Comparison of ENCODE assay signal across 8 mouse cellular contexts in genomic region chr7:122065656-122066055, GRCm38 (mm10). TPM values are rescaled to one million over a fixed set of nuclear protein-coding genes. Genes with fewer than 3 reads are reported as not detected.
DNase-seq lines count a peak whose midpoint lies in the region; ATAC-seq and TF ChIP-seq lines count a peak whose summit lies in the region.

No protein-coding gene starts in this region.

- no peak overlapping the region for H3K27ac ChIP-seq in liver, adult 2 months (replicated peaks; ENCODE audit: insufficient read depth, low read depth, low read length)
- no peak overlapping the region for H3K27ac ChIP-seq in embryonic facial prominence, embryonic 13.5 days
- H3K27ac ChIP-seq in intestine, embryonic 14.5 days (ENCODE audit: low read depth): no peak overlapping the region
- no peak overlapping the region for H3K27ac ChIP-seq in midbrain, embryonic 15.5 days

- TF ChIP-seq POLR2A in liver, adult 2 months (IDR thresholded peaks at IDR 0.05; ENCODE audit: extremely low read depth, insufficient read depth, low read length): no peak

- no peak for TF ChIP-seq CTCF in liver, adult 2 months (IDR thresholded peaks at IDR 0.05; ENCODE audit: low read depth, low read length)

- peak overlapping the region; percentile 80 for H3K4me2 ChIP-seq in embryonic facial prominence, embryonic 13.5 days
- H3K4me2 ChIP-seq in intestine, embryonic 14.5 days (ENCODE audit: low read length): peak overlapping the region; percentile 53
- H3K4me2 ChIP-seq in midbrain, embryonic 15.5 days: peak overlapping the region; percentile 82; the same call in 1 of the 2 replicates

- peaks cover 12% of the 10 kb centered on the region; the same call in 1 of the 2 replicates for H3K36me3 ChIP-seq in liver, adult 2 months (ENCODE audit: control insufficient read depth, insufficient read depth, low read length)
- peaks cover 31% of the 10 kb centered on the region for H3K36me3 ChIP-seq in embryonic facial prominence, embryonic 13.5 days
- peaks cover 35% of the 10 kb centered on the region for H3K36me3 ChIP-seq in intestine, embryonic 14.5 days (ENCODE audit: control insufficient read depth, insufficient read depth, low read length)
- H3K36me3 ChIP-seq in midbrain, embryonic 15.5 days (replicated peaks): peaks cover 9% of the 10 kb centered on the region; the same call in 1 of the 2 replicates

- 43% methylated on average over 1 of the region's 1 CpGs for WGBS in liver, adult 2 months
- 69% methylated on average over 1 of the region's 1 CpGs for WGBS in embryonic facial prominence, embryonic 13.5 days
- WGBS in intestine, embryonic 14.5 days: 54% methylated on average over 1 of the region's 1 CpGs
- 90% methylated on average over 1 of the region's 1 CpGs for WGBS in midbrain, embryonic 15.5 days

- no peaks in the 10 kb centered on the region for H3K9me3 ChIP-seq in embryonic facial prominence, embryonic 13.5 days
- H3K9me3 ChIP-seq in intestine, embryonic 14.5 days (ENCODE audit: control insufficient read depth, low read length): no peaks in the 10 kb centered on the region
- H3K9me3 ChIP-seq in midbrain, embryonic 15.5 days: no peaks in the 10 kb centered on the region

- no peak overlapping the region for H3K9ac ChIP-seq in liver, adult 2 months (ENCODE audit: low read depth, low read length)
- 0 out of 2 replicates have a peak overlapping the region, but pooled peaks have one; percentile 99 for H3K9ac ChIP-seq in embryonic facial prominence, embryonic 13.5 days
- H3K9ac ChIP-seq in intestine, embryonic 14.5 days (ENCODE audit: low read length): no peak overlapping the region
- H3K9ac ChIP-seq in midbrain, embryonic 15.5 days: no peak overlapping the region

- no peaks in the 10 kb centered on the region for H3K27me3 ChIP-seq in liver, adult 2 months (ENCODE audit: control insufficient read depth, insufficient read depth, low read length)
- no peaks in the 10 kb centered on the region for H3K27me3 ChIP-seq in embryonic facial prominence, embryonic 13.5 days
- no peaks in the 10 kb centered on the region for H3K27me3 ChIP-seq in intestine, embryonic 14.5 days (replicated peaks; ENCODE audit: control insufficient read depth, insufficient read depth, low read length)
- no peaks in the 10 kb centered on the region for H3K27me3 ChIP-seq in midbrain, embryonic 15.5 days (replicated peaks)

- H3K79me2 ChIP-seq in liver, adult 2 months (ENCODE audit: control insufficient read depth, insufficient read depth, low read length): peaks cover 13% of the 10 kb centered on the region; the same call in 1 of the 2 replicates

- peaks cover 12% of the 10 kb centered on the region for H3K4me1 ChIP-seq in liver, adult 2 months (ENCODE audit: control insufficient read depth, insufficient read depth, low read length)
- H3K4me1 ChIP-seq in embryonic facial prominence, embryonic 13.5 days: peaks cover 31% of the 10 kb centered on the region
- H3K4me1 ChIP-seq in intestine, embryonic 14.5 days (replicated peaks; ENCODE audit: control insufficient read depth, insufficient read depth, low read length): peaks cover 25% of the 10 kb centered on the region
- H3K4me1 ChIP-seq in midbrain, embryonic 15.5 days: peaks cover 40% of the 10 kb centered on the region

- DNase-seq in liver, adult 2 months (ENCODE audit: extremely low read depth, low read depth, low spot score): peak; percentile 53
- no peak for DNase-seq in liver
- DNase-seq in intestine, embryonic 14.5 days (ENCODE audit: low spot score): no peak
- no peak for DNase-seq in testis, postnatal 10 days (ENCODE audit: low spot score)
- DNase-seq in spleen, postnatal 4 days (ENCODE audit: low spot score in 2 of 2): no peak
- no peak for DNase-seq in ovary, postnatal 14 days (ENCODE audit: low spot score)

- no peak overlapping the region for H3K4me3 ChIP-seq in liver, adult 2 months (ENCODE audit: insufficient read depth, low read depth, low read length)
- H3K4me3 ChIP-seq in embryonic facial prominence, embryonic 13.5 days: peak overlapping the region; percentile 100; the same call in 1 of the 2 replicates
- H3K4me3 ChIP-seq in intestine, embryonic 14.5 days (ENCODE audit: low read depth, low read length): peak overlapping the region; percentile 97; the same call in 1 of the 2 replicates
- H3K4me3 ChIP-seq in midbrain, embryonic 15.5 days: no peak overlapping the region

- no peak for ATAC-seq in embryonic facial prominence, embryonic 13.5 days (ENCODE audit: insufficient number of reproducible peaks, insufficient read depth, low FRiP score, low TSS enrichment, low read depth)
- no peak for ATAC-seq in intestine, embryonic 14.5 days (replicated peaks; ENCODE audit: low FRiP score, low TSS enrichment, low read depth)
- no peak for ATAC-seq in midbrain, embryonic 15.5 days (replicated peaks)

RNA-seq across cellular contexts. Expression of gene Ubfd1, which starts 1.3 kb away (rescaled TPM):
- 15.2 and 21.0 TPM in 2 replicates for total RNA-seq in liver, adult 2 months (2014; rRNA removed)
- 14.4 and 15.8 TPM in 2 replicates for polyA plus RNA-seq in liver, adult 2 months (2012; rRNA removed)
- 73.4 and 76.9 TPM in 2 replicates for polyA plus RNA-seq in embryonic facial prominence, embryonic 13.5 days (2015; fragmentation: Nextera tagmentation; extraction: Ambion mirVana)
- polyA plus RNA-seq in intestine, embryonic 14.5 days (2014; fragmentation: Nextera tagmentation; extraction: Ambion mirVana): 76.4 and 78.6 TPM in 2 replicates
- 81.4 and 85.3 TPM in 2 replicates for polyA plus RNA-seq in midbrain, embryonic 15.5 days (2015; fragmentation: Nextera tagmentation; extraction: Ambion mirVana)

RNA-seq across cellular contexts. Expression of gene Ears2, which starts 1.4 kb away (rescaled TPM):
- 9.8 and 13.0 TPM in 2 replicates for total RNA-seq in liver, adult 2 months (2014; rRNA removed)
- polyA plus RNA-seq in liver, adult 2 months (2012; rRNA removed): 13.3 and 15.2 TPM in 2 replicates
- 14.4 and 14.7 TPM in 2 replicates for polyA plus RNA-seq in embryonic facial prominence, embryonic 13.5 days (2015; fragmentation: Nextera tagmentation; extraction: Ambion mirVana)
- 19.8 and 21.2 TPM in 2 replicates for polyA plus RNA-seq in intestine, embryonic 14.5 days (2014; fragmentation: Nextera tagmentation; extraction: Ambion mirVana)
- 9.2 and 10.7 TPM in 2 replicates for polyA plus RNA-seq in midbrain, embryonic 15.5 days (2015; fragmentation: Nextera tagmentation; extraction: Ambion mirVana)

RNA-seq across cellular contexts. Expression of gene Ndufab1, which starts 36.0 kb away (rescaled TPM):
- total RNA-seq in liver, adult 2 months (2014; rRNA removed): 72.3 and 84.0 TPM in 2 replicates
- 379 and 468 TPM in 2 replicates for polyA plus RNA-seq in liver, adult 2 months (2012; rRNA removed)
- 623 and 680 TPM in 2 replicates for polyA plus RNA-seq in embryonic facial prominence, embryonic 13.5 days (2015; fragmentation: Nextera tagmentation; extraction: Ambion mirVana)
- 714 and 762 TPM in 2 replicates for polyA plus RNA-seq in intestine, embryonic 14.5 days (2014; fragmentation: Nextera tagmentation; extraction: Ambion mirVana)
- polyA plus RNA-seq in midbrain, embryonic 15.5 days (2015; fragmentation: Nextera tagmentation; extraction: Ambion mirVana): 588 and 603 TPM in 2 replicates

RNA-seq across cellular contexts. Expression of gene Gga2, which starts 44.6 kb away (rescaled TPM):
- total RNA-seq in liver, adult 2 months (2014; rRNA removed): 6.8 and 7.7 TPM in 2 replicates
- 13.5 and 15.5 TPM in 2 replicates for polyA plus RNA-seq in liver, adult 2 months (2012; rRNA removed)
- 96.7 and 96.9 TPM in 2 replicates for polyA plus RNA-seq in embryonic facial prominence, embryonic 13.5 days (2015; fragmentation: Nextera tagmentation; extraction: Ambion mirVana)
- 75.3 and 78.3 TPM in 2 replicates for polyA plus RNA-seq in intestine, embryonic 14.5 days (2014; fragmentation: Nextera tagmentation; extraction: Ambion mirVana)
- 59.0 and 63.7 TPM in 2 replicates for polyA plus RNA-seq in midbrain, embryonic 15.5 days (2015; fragmentation: Nextera tagmentation; extraction: Ambion mirVana)

Comparison
In these comparisons a context has a peak if more than half of its experiments do, and no peak if none do; other contexts are left out.
1. H3K4me3 ChIP-seq: peak in embryonic facial prominence, embryonic 13.5 days (single experiment) and intestine, embryonic 14.5 days (single experiment); none in liver, adult 2 months (single experiment) and midbrain, embryonic 15.5 days (single experiment).
2. Peak in every context shown above with its lines, with median percentiles within 50 percentile points of each other: H3K4me2 ChIP-seq.